Mouse (Mus musculus): ENCODE data around the gene Cacna1g. TPM values are rescaled to one million over a fixed set of nuclear protein-coding genes. Genes with fewer than 3 reads are reported as not detected.

Cacna1g gene
- polyA plus RNA-seq, 1 experiment from 2014 or later, result 10.9 TPM

GRCm38 (mm10) chr11:94362101-94362500 lies 111.9 kb downstream of the Cacna1g start:
- H3K4me2 ChIP-seq (ENCODE audit: low read depth, low read length), result no peak overlapping the region
- WGBS, result 91% methylated on average over 5 of the region's 5 CpGs
- no peak overlapping the region for H3K9ac ChIP-seq (replicated peaks; ENCODE audit: low read length)
- H3K27ac ChIP-seq (replicated peaks; ENCODE audit: low read depth, low read length), result no peak overlapping the region
- no peaks in the 10 kb centered on the region for H3K4me1 ChIP-seq (ENCODE audit: control insufficient read depth, insufficient read depth, low read length)
- H3K4me3 ChIP-seq (ENCODE audit: low read depth, low read length), result no peak overlapping the region
- no peaks in the 10 kb centered on the region for H3K36me3 ChIP-seq (replicated peaks; ENCODE audit: control insufficient read depth, insufficient read depth, low read depth, low read length)
- no peak for DNase-seq (ENCODE audit: low spot score)
- no peaks in the 10 kb centered on the region; the same call in 1 of the 2 replicates for H3K27me3 ChIP-seq (ENCODE audit: control insufficient read depth, insufficient read depth, low read length)
- ATAC-seq (replicated peaks; ENCODE audit: insufficient number of reproducible peaks, low FRiP score, low TSS enrichment, low read depth), result no peak
- no peaks in the 10 kb centered on the region for H3K9me3 ChIP-seq (replicated peaks; ENCODE audit: control insufficient read depth, low read length)

GRCm38 (mm10) chr11:94361166-94361870 lies 112.7 kb downstream of the Cacna1g start:
- ATAC-seq (replicated peaks; ENCODE audit: insufficient number of reproducible peaks, low FRiP score, low TSS enrichment, low read depth) (no peak), DNase-seq (ENCODE audit: low spot score) (no peak)
- no peaks in the 10 kb centered on the region for H3K4me1 ChIP-seq (ENCODE audit: control insufficient read depth, insufficient read depth, low read length)
- no peak overlapping the region for H3K4me2 ChIP-seq (ENCODE audit: low read depth, low read length)
- no peak overlapping the region for H3K4me3 ChIP-seq (ENCODE audit: low read depth, low read length)
- H3K27ac ChIP-seq (replicated peaks; ENCODE audit: low read depth, low read length), result no peak overlapping the region
- no peaks in the 10 kb centered on the region for H3K9me3 ChIP-seq (replicated peaks; ENCODE audit: control insufficient read depth, low read length)
- no peaks in the 10 kb centered on the region for H3K36me3 ChIP-seq (replicated peaks; ENCODE audit: control insufficient read depth, insufficient read depth, low read depth, low read length)
- H3K27me3 ChIP-seq (ENCODE audit: control insufficient read depth, insufficient read depth, low read length), result no peaks in the 10 kb centered on the region; the same call in 1 of the 2 replicates
- no peak overlapping the region for H3K9ac ChIP-seq (replicated peaks; ENCODE audit: low read length)
- WGBS, result 92% methylated on average over 14 of the region's 14 CpGs

- DNase-seq (ENCODE audit: low spot score) (no peak), ATAC-seq (replicated peaks; ENCODE audit: insufficient number of reproducible peaks, low FRiP score, low TSS enrichment, low read depth) (no peak)
- H3K4me2 ChIP-seq (ENCODE audit: low read depth, low read length), result no peak overlapping the region
- H3K4me1 ChIP-seq (ENCODE audit: control insufficient read depth, insufficient read depth, low read length), result no peaks in the 10 kb centered on the region
- no peaks in the 10 kb centered on the region; the same call in 1 of the 2 replicates for H3K27me3 ChIP-seq (ENCODE audit: control insufficient read depth, insufficient read depth, low read length)
- H3K36me3 ChIP-seq (replicated peaks; ENCODE audit: control insufficient read depth, insufficient read depth, low read depth, low read length), result no peaks in the 10 kb centered on the region
- H3K27ac ChIP-seq (replicated peaks; ENCODE audit: low read depth, low read length), result no peak overlapping the region
- no peak overlapping the region for H3K9ac ChIP-seq (replicated peaks; ENCODE audit: low read length)
- 95% methylated on average over 12 of the region's 12 CpGs for WGBS
- no peak overlapping the region for H3K4me3 ChIP-seq (ENCODE audit: low read depth, low read length)
- no peaks in the 10 kb centered on the region for H3K9me3 ChIP-seq (replicated peaks; ENCODE audit: control insufficient read depth, low read length)
Measured at GRCm38 (mm10) chr11:94359168-94359567, 114.8 kb downstream of the Cacna1g start.

Other genes with a start within 250 kb of the Cacna1g start
- gene Wfikkn2, start 228.2 kb downstream of the Cacna1g start, polyA plus RNA-seq (2014; fragmentation: Nextera tagmentation; extraction: Ambion mirVana), result 4.2 and 5.0 TPM in 2 replicates
- 0.29 TPM in 1 of 2 replicates, not detected in the other for gene Gm21885, start 192.3 kb downstream of the Cacna1g start, polyA plus RNA-seq (2014; fragmentation: Nextera tagmentation; extraction: Ambion mirVana)
- 114 and 126 TPM in 2 replicates for gene Luc7l3, start 152.2 kb downstream of the Cacna1g start, polyA plus RNA-seq (2014; fragmentation: Nextera tagmentation; extraction: Ambion mirVana)
- gene Ankrd40, start 146.2 kb downstream of the Cacna1g start, polyA plus RNA-seq (2014; fragmentation: Nextera tagmentation; extraction: Ambion mirVana), result 19.9 and 23.5 TPM in 2 replicates
- gene Abcc3, start 81.2 kb downstream of the Cacna1g start, polyA plus RNA-seq (2014; fragmentation: Nextera tagmentation; extraction: Ambion mirVana), result 0.60 and 0.63 TPM in 2 replicates
- 0.08 and 0.27 TPM in 2 replicates for gene Spata20, start 12.0 kb upstream of the Cacna1g start, polyA plus RNA-seq (2014; fragmentation: Nextera tagmentation; extraction: Ambion mirVana)
- gene Epn3, start 25.8 kb upstream of the Cacna1g start, polyA plus RNA-seq (2014; fragmentation: Nextera tagmentation; extraction: Ambion mirVana), result 1.5 and 2.3 TPM in 2 replicates
- gene Mycbpap, start 47.5 kb upstream of the Cacna1g start, polyA plus RNA-seq (2014; fragmentation: Nextera tagmentation; extraction: Ambion mirVana), result 1.9 and 2.4 TPM in 2 replicates
- gene Rsad1, start 75.1 kb upstream of the Cacna1g start, polyA plus RNA-seq (2014; fragmentation: Nextera tagmentation; extraction: Ambion mirVana), result 2.4 and 3.7 TPM in 2 replicates
- gene Chad, start 90.8 kb upstream of the Cacna1g start, polyA plus RNA-seq (2014; fragmentation: Nextera tagmentation; extraction: Ambion mirVana), result 0.52 and 1.0 TPM in 2 replicates
- gene Acsf2, start 127.7 kb upstream of the Cacna1g start, polyA plus RNA-seq (2014; fragmentation: Nextera tagmentation; extraction: Ambion mirVana), result 6.8 and 7.1 TPM in 2 replicates
- 171 and 185 TPM in 2 replicates for gene Lrrc59, start 155.6 kb upstream of the Cacna1g start, polyA plus RNA-seq (2014; fragmentation: Nextera tagmentation; extraction: Ambion mirVana)
- gene Mrpl27, start 179.6 kb upstream of the Cacna1g start, polyA plus RNA-seq (2014; fragmentation: Nextera tagmentation; extraction: Ambion mirVana), result 122 and 136 TPM in 2 replicates
- gene Eme1, start 179.8 kb upstream of the Cacna1g start, polyA plus RNA-seq (2014; fragmentation: Nextera tagmentation; extraction: Ambion mirVana), result 47.0 and 51.7 TPM in 2 replicates
- 11.1 and 12.1 TPM in 2 replicates for gene Xylt2, start 203.3 kb upstream of the Cacna1g start, polyA plus RNA-seq (2014; fragmentation: Nextera tagmentation; extraction: Ambion mirVana)
- 0.15 and 0.21 TPM in 2 replicates for gene Gm11541, start 230.3 kb upstream of the Cacna1g start, polyA plus RNA-seq (2014; fragmentation: Nextera tagmentation; extraction: Ambion mirVana)